Mouse (Mus musculus) liver, embryonic 16.5 days (tissue): ENCODE measurements around the gene Naa15. TPM values are rescaled to one million over a fixed set of nuclear protein-coding genes. Genes with fewer than 3 reads are reported as not detected.
"Not testable (repeated sequence)": the region's sequence is repeated elsewhere in the genome, so short reads cannot be mapped to it uniquely, and the experiment has no call there.

Experiments used
- ATAC-seq: fragments of 200-750 bp; cut with Nextera tagmentation; 2 replicates; pipeline ENCODE4 v1.8.0; 2017; ENCODE audit warnings: low read depth, mild to moderate bottlenecking, moderate number of reproducible peaks, moderate library complexity
- H3K27ac ChIP-seq: fragments of 300-500 bp; sonication (generic); 2 replicates; pipeline ENCODE4 v1.5.1; 2014; ENCODE audit warnings: mild to moderate bottlenecking, low read length
- H3K27me3 ChIP-seq: fragments of 300-500 bp; sonication (generic); 2 replicates; pipeline ENCODE4 v1.6.1; 2014; ENCODE audit warnings: low read depth, low read length, mixed read lengths; ENCODE audit not compliant: control insufficient read depth, insufficient read depth
- H3K36me3 ChIP-seq: fragments of 300-500 bp; sonication (generic); 2 replicates; pipeline ENCODE4 v1.6.1; 2014; ENCODE audit warnings: mild to moderate bottlenecking; ENCODE audit not compliant: control insufficient read depth, insufficient read depth
- H3K4me1 ChIP-seq: fragments of 300-500 bp; sonication (generic); 2 replicates; pipeline ENCODE4 v1.6.1; 2014; ENCODE audit warnings: low read depth, low read length, mixed read lengths; ENCODE audit not compliant: control insufficient read depth
- H3K4me2 ChIP-seq: fragments of 300-500 bp; sonication (generic); 2 replicates; pipeline ENCODE4 v1.6.1; 2014; ENCODE audit warnings: low read depth, low read length, mixed read lengths
- H3K4me3 ChIP-seq: fragments of 300-500 bp; sonication (generic); 2 replicates; pipeline ENCODE4 v1.5.1; 2014; ENCODE audit warnings: low read depth, mild to moderate bottlenecking, low read length
- H3K9ac ChIP-seq: fragments of 300-500 bp; sonication (generic); 2 replicates; pipeline ENCODE4 v1.6.1; 2014; ENCODE audit warnings: low read depth, low read length
- H3K9me3 ChIP-seq: fragments of 300-500 bp; sonication (generic); replicated peaks from 2 replicates; pipeline ENCODE4 v1.6.1; 2016; ENCODE audit warnings: low read length; ENCODE audit not compliant: control insufficient read depth
- WGBS: fragments of 180-500 bp; shearing (Covaris S2); extraction: QIAGEN DNeasy Blood & Tissue Kit; methylation state at CpG from one replicate; pipeline ENCODE4 v1.1.7; 2014; ENCODE audit not compliant: insufficient replicate concordance; 5-methylcytosine and 5-hydroxymethylcytosine counted together
- polyA plus RNA-seq: library from polyadenylated mRNA; unstranded; fragments of >200 nt; fragmentation: Nextera tagmentation; extraction: Ambion mirVana; gene quantifications from 2 replicates; pipeline ENCODE4 v1.2.1, GENCODE M21; 2015

Naa15 gene
- polyA plus RNA-seq, 1 experiment from 2014 or later: 16.3 TPM

GRCm38 (mm10) chr3:51388904-51389303 lies 26.0 kb upstream of the Naa15 start:
- ATAC-seq: peak; percentile 98
- Histone ChIP-seq H3K4me1 (peaks cover 31% of the 10 kb centered on the region), H3K27me3 (no peaks in the 10 kb centered on the region), H3K4me2 (peak overlapping the region; percentile 66), H3K27ac (peak overlapping the region; percentile 49), H3K9ac (peak overlapping the region; percentile 42), H3K4me3 (peak overlapping the region; percentile 50), H3K9me3 (no peaks in the 10 kb centered on the region), H3K36me3 (no peaks in the 10 kb centered on the region)
- WGBS: 3% methylated on average over 13 of the region's 13 CpGs

- Histone ChIP-seq H3K4me2 (no peak overlapping the region), H3K27ac (no peak overlapping the region), H3K4me1 (peaks cover 32% of the 10 kb centered on the region), H3K9me3 (no peaks in the 10 kb centered on the region), H3K4me3 (no peak overlapping the region), H3K9ac (no peak overlapping the region), H3K36me3 (no peaks in the 10 kb centered on the region), H3K27me3 (peaks cover 7% of the 10 kb centered on the region)
- WGBS: 71% methylated on average over 5 of the region's 5 CpGs
- no peak for ATAC-seq
Measured at GRCm38 (mm10) chr3:51391095-51391494, 23.9 kb upstream of the Naa15 start.

GRCm38 (mm10) chr3:51391591-51391990 lies 23.4 kb upstream of the Naa15 start:
- H3K36me3 ChIP-seq: no peaks in the 10 kb centered on the region
- no peaks in the 10 kb centered on the region for H3K9me3 ChIP-seq
- WGBS: 79% methylated on average over 5 of the region's 5 CpGs
- no peak overlapping the region for H3K9ac ChIP-seq
- peaks cover 37% of the 10 kb centered on the region for H3K4me1 ChIP-seq
- ATAC-seq: no peak
- H3K4me2 ChIP-seq: no peak overlapping the region
- H3K4me3 ChIP-seq: no peak overlapping the region
- H3K27ac ChIP-seq: no peak overlapping the region
- H3K27me3 ChIP-seq: peaks cover 9% of the 10 kb centered on the region

GRCm38 (mm10) chr3:51393018-51393417 lies 21.9 kb upstream of the Naa15 start:
- H3K9me3 ChIP-seq, H3K36me3 ChIP-seq, H3K27ac ChIP-seq, H3K9ac ChIP-seq, H3K4me3 ChIP-seq, H3K4me2 ChIP-seq, ATAC-seq: not testable (repeated sequence)
- H3K4me1 ChIP-seq: peaks cover 31% of the 10 kb centered on the region
- H3K27me3 ChIP-seq: peaks cover 15% of the 10 kb centered on the region
- WGBS: 87% methylated on average over 3 of the region's 3 CpGs

GRCm38 (mm10) chr3:51393651-51394050 lies 21.3 kb upstream of the Naa15 start:
- Histone ChIP-seq H3K9me3 (no peaks in the 10 kb centered on the region), H3K4me1 (peaks cover 27% of the 10 kb centered on the region), H3K27ac (no peak overlapping the region), H3K4me3 (no peak overlapping the region), H3K9ac (no peak overlapping the region), H3K27me3 (peaks cover 15% of the 10 kb centered on the region), H3K4me2 (no peak overlapping the region), H3K36me3 (no peaks in the 10 kb centered on the region)
- WGBS: 78% methylated on average over 2 of the region's 2 CpGs
- no peak for ATAC-seq

- 69% methylated on average over 3 of the region's 3 CpGs for WGBS
- Histone ChIP-seq H3K4me2 (no peak overlapping the region), H3K9me3 (no peaks in the 10 kb centered on the region), H3K36me3 (no peaks in the 10 kb centered on the region), H3K4me1 (peaks cover 15% of the 10 kb centered on the region), H3K4me3 (no peak overlapping the region), H3K27me3 (peaks cover 18% of the 10 kb centered on the region), H3K9ac (no peak overlapping the region), H3K27ac (no peak overlapping the region)
- ATAC-seq: no peak
Measured at GRCm38 (mm10) chr3:51394881-51395280, 20.1 kb upstream of the Naa15 start.

GRCm38 (mm10) chr3:51395461-51396145 lies 19.3 kb upstream of the Naa15 start:
- Histone ChIP-seq H3K36me3 (no peaks in the 10 kb centered on the region), H3K27ac (no peak overlapping the region), H3K4me1 (peaks cover 13% of the 10 kb centered on the region), H3K4me2 (peak overlapping the region; percentile 76), H3K9ac (no peak overlapping the region), H3K9me3 (no peaks in the 10 kb centered on the region), H3K27me3 (peaks cover 18% of the 10 kb centered on the region), H3K4me3 (peak overlapping the region; percentile 70; the same call in 1 of the 2 replicates)
- ATAC-seq: no peak
- WGBS: 31% methylated on average over 19 of the region's 19 CpGs

- Histone ChIP-seq H3K36me3 (no peaks in the 10 kb centered on the region), H3K4me1 (peaks cover 13% of the 10 kb centered on the region), H3K9ac (peak within 1 kb of the TSS; percentile 60), H3K27me3 (peaks cover 18% of the 10 kb centered on the region), H3K4me3 (peak within 1 kb of the TSS; percentile 70), H3K4me2 (peak within 1 kb of the TSS; percentile 76), H3K27ac (no peak within 1 kb of the TSS), H3K9me3 (no peaks in the 10 kb centered on the region)
- 2% methylated on average over 41 of the region's 41 CpGs for WGBS
- peak; percentile 92 for ATAC-seq
Measured at GRCm38 (mm10) chr3:51396219-51397068, 18.5 kb upstream of the Naa15 start, which contains the start of gene Mgarp. Gene Mgarp, minus strand, starts transcription at chr3:51396738.
